Mouse (Mus musculus) urinary bladder, postnatal 10 days (tissue): ENCODE measurements around the gene Fgfr2.

Experiments
- DNase-seq: peaks from one replicate; pipeline ENCODE4 v3.0.0; 2022; ENCODE audit warnings: low spot score

Fgfr2 gene

DNA sequence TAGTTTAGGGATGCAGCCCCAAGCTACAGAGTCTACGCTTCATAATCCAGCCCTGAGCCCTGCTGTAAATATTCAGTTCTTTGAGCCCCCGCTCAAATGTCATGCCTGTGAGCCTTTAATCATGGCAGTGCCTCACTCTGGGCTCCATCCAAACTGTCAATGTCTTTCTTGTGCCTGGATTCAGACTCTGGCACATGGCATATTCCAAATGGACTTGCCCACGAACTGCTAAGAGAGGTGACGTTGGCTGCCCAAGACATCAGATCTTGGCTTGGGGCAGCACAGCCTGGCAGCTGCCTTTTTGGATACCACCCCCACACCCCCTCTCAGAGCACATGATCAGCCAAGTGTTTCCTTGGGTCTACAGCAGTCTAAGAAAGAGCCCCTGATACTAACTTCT is 2902.5 kb downstream of the Fgfr2 start:
- no peak for DNase-seq

DNA sequence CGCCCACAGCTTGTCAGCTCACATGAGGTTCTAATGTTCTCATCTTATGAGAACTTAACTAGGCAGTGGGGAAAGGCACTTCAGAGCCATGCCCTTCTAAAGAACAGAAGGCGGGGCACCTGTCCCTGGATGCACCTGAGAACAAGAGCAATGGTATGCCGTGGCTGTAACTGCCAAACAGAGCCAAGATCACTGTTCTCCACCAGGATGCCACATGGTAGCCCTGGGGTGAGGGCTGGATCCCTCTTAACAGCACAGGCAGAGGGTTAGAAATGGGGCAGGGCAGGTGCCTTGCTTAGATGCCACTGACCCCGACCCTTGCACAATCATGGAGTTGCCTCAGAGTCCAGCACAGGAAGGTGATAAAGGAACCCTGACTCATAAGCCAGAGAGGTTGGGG is 2903.3 kb downstream of the Fgfr2 start:
- DNase-seq: no peak

DNA sequence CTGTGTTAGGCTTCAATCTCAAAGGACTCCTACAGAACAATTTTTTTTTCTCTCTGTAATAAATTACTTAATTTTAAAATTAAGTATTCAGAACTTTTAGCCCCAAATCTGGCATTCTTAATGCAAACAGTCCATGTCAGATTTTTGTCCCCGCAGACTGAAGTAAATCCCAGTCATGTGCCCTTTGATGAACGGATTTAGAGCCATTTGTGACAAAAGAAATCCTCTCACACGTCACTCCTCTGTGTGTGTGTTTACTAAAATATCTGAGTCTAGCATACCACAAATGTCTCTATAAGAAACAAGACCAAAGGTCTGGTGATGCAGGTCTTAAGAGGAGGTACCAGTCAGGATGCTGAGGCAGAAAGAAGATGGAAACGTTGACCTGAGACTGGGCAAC is 2906.9 kb downstream of the Fgfr2 start:
- no peak for DNase-seq

DNA sequence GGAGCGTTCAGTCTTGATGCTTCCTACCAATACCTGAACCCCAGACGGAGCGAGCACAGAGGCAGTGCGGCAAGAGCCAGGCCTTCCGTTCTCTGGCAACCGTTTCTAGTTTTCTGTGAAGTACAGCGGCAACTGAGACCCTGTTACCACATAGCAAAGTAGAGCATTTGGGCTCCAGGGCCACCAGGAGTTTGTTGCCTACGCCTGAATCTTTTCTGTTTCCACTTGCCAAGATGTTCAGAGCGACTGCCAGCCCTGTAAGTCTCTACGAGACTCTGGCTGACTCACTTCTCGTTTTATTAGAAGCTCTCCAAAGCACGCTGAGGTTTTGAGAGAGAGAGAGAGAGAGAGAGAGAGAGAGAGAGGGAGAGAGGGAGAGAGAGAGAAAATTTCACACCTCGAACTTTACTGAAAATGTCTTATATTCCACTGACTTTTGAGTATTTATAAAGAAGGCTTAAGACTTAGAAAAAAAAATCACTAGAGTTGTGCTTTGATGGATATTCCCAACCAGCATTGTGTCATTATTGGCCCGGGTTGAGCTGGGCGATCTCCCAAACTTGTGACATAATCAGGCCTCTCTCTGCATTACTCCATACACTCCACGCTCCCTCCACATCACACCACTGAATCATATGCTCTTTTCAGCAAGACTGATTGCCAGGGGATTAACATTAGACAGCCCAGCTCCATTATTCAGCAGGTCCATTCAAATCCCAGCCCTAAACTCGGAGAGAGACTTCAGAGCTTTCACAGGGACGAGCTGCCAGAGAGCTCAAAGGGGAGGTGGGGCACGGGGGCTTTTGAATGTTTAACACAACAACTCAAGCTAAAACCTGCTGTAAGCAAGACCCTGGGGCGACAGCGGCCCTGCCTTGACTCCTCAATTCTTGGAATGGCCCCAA is 2907.6 kb downstream of the Fgfr2 start:
- no peak for DNase-seq

DNA sequence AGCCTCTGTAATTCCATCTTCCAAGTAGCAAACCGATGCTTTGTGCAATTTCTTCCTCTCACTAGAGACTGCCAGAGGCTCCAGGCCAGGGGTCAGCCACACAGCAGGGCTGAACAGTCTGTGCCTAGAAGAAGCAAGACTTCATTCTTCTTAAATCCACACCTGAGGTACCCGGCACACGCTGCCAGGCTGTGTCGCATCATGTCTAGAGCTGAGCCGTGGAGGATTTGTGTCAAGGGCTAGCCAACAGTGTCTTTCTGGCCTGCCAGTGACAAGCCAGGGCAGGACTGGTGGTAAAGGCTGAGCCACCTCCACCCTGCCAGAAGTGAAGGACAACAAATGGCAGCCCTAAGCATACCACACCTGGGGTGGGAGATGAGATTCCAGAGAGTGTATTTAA is 2910.0 kb downstream of the Fgfr2 start:
- no peak for DNase-seq

DNA sequence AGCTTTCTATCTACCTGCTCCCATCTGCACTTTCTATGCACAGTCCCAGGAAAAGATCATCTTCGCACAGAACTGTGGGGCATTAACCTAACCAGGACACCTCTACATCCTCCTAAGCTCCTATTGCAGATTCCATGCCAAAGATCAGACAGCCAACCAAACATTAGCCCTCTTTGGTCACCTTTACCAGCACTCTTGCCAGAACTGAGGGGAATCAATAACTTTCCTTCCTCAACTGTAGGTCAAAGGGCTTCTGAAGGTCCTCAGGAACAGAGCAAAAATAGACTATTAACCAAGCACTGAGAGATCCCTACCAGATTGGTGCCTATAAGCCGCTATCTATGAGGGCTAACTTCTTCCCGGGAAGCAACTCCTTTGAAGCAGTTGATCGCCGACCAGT is 2911.7 kb downstream of the Fgfr2 start:
- DNase-seq: no peak

DNA sequence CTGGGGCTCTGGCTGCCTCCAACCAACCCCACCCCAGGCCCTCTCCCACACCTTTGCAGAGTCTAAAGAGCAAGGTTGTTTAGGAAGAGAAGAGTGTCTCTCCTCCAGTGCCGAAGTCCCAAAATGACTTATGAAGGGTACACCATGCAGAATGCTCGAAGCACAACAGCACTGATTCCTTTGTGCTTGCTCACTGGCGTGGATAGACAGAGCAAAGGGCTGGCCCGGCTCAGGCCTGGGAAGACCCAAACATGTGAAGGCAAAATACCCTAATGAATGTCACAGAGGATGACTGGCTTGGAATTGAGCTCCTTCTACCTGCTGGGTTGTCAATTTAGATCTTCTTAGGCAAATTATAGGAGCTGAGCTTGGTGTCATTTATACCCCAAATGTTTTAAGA is 2914.5 kb downstream of the Fgfr2 start:
- DNase-seq: no peak

DNA sequence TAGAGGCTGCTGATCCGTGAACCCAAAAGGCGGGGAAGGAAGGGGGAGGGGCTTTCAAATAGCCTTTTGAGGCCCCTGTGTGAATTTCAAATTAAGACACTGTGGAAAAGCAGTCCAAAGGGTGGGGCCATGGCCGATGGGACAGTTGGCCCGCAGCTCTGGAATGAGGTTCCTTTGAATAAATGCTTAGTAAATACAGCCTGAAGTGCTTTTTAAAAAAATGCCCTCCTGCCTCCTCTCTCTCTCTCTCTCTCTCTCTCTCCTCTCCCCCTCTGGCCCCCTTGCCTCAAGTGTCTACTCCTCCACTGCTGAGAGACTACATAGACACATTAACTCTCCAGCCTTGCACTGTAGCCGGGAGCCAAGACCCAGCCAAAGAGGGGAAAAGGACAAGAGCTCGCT is 2917.0 kb downstream of the Fgfr2 start:
- no peak for DNase-seq

DNA sequence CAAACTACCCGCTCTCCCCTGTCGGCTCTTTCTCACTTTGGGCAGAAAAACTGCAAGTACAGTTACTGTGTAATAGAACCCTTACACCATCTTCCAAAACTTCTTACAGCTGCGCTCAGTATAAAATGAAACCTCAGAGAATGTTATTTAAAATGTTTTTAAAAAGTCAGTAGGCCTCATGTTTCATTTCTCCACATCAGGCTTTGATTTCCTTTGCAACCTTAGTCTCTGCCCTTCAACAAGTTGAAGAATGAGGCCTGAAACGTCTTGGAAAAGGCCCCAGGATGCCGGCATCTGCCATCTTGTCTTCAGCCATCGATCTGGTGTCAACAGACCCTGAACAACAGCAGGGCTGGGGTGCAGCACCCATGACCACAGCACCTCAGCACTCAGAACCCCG is 2918.0 kb downstream of the Fgfr2 start:
- DNase-seq: no peak

DNA sequence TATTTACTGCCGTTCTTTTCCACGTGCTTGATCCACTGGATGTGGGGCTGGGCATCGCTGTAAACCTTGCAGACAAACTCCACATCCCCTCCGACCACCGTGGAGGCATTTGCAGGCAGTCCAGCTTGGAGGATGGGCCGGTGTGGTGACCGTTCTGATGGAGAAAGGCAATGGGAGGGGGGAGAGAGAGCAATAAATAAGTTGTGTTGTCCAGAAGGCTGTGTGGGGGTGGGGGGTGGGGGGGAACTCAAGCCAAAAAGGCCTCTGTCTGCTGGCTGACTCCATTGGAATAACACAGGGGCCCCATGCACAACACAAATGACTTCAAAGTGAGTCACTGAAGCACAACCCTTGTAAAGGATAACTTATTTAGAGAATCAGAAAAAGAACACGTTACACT is 2922.1 kb downstream of the Fgfr2 start:
- DNase-seq: no peak

DNA sequence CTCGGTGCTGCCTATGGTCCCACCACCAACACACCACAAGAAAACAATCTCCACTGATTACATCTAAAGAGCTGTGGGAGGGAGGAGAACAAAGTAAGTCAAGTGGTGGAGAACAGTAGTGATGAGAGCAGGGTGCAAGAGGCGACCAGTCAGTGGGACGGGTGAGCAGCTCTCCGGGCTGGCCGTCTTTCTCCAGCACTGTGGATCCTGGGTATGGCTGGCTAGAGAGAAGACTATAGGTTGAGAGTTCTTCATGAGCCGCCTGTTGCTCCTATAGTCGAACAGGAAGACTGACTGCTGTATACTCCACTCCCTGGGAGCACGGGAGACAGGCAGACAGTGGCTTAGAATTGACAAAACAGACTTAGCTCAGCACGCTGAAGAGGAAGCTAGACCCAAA is 2923.2 kb downstream of the Fgfr2 start:
- DNase-seq: no peak

DNA sequence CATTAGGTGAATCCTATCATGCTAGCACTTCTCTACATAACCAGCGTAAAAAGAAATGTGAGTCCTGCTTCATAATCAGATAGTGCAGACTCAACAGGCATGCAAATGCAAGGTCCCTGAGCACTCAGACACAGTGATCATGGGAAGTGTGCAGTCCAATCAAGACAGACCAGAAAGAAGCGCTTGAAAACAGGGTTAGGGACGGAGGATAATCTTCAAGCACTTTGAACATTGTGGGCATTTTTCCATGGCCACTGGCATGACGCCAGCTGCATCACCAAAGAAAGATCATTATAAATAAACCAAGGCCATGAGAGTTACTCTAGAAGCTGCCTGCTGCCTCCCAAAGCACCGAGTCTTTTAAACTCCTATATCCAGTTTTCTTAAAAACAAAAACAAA is 2923.8 kb downstream of the Fgfr2 start:
- no peak for DNase-seq

DNA sequence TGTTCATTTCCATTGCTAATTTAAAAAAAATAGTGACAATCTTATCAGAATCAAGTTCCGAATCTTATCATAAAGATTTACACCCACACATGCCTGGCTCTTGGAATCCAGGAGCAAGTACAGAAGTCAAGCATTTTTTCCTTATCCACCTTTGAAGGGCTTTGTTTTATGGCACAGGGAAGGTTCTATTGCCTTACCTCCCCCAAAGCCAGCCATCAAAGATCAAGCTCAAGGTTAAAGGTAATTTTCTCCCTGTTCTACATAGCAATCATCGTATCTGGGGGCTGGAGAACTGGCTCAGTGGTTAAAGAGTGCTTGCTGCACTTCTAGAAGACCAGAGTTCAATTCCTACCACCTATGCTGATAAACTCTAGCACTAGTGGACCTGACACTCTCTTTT is 2928.1 kb downstream of the Fgfr2 start:
- no peak for DNase-seq

DNA sequence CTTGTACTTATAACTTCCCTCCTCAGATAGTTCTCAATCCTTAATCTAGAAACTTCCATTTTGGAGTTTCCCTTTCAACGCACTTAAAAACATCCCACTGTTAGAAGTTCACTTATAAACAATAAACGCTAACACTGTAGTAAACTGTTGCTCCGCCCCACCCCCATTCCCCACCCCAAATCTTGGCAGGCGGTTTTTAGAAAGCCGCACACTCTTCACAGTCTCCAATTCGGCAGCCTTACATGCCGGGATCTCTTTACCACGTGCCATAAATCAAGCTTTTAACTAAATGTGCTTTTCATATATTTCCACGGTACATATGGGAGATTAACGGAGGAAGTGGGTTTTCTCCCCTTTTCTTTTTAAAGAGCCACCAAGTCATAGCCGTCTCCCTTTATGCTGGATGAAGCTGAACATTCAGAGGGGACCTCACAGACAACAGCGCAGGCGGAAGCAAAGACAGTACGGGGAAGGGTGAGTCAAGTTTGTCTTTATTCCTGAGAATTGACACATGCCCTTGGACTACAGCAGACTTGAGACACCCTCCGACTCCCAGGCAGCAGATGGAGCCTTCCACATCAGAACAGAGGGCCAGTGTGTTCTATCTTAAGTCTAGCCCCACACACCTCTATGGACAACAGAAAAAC is 2932.7 kb downstream of the Fgfr2 start:
- DNase-seq: no peak

DNA sequence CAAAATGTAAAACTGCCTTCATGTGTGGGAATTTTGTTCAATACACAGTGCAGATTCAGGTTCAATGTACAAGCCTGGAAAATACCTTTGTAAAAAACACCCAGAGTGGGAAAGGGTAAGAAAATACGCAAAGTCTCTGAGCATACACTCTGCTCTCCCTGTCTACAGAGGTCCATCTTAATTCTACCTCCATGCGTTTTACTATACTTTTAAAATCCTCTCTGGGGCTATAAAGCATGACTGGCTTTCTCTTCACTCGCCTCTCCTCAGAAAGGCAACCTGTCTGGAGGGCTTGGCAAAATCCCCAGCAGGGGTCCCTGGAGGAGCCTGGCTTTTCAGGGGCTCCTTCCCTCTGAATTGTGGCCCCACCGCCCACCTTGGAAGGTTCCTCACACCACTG is 2933.2 kb downstream of the Fgfr2 start:
- no peak for DNase-seq

DNA sequence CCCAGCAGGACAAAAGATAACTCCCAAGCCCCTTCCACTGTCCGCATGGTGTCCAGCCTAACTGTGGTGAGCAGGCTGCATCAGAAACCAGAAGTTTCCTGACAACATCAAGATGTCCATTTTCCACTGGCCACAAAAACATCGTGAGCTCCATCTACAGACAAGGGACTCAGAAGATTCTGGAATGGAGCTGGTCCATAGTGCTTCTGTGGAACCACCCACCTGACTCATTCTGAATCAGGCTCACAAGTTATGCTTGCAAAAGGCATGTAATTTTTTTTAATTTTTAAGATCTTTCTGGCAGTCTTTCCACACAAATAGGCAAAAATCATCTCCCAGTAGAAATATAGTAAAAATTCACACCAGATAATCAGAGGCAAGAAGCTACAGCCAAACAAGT is 2935.0 kb downstream of the Fgfr2 start:
- no peak for DNase-seq

DNA sequence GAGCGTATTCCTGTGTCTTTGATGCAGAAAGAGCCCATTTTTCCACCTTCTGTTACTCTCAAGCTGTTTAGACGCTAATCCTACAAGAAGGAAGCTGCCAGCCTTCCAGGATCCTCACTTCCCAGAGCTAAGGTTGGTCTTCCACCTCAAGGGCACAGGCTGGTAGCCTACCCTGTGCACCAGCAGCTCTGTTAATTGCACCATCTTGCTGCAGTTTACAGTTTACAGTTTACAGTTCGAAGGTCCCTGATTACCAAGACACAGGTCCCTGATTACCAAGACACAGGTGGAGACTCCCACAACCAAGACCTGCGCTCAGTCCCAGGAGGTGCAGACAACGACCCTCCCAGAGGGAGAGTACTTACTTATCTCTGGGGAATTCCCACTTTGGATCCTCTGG is 2938.3 kb downstream of the Fgfr2 start:
- no peak for DNase-seq

DNA sequence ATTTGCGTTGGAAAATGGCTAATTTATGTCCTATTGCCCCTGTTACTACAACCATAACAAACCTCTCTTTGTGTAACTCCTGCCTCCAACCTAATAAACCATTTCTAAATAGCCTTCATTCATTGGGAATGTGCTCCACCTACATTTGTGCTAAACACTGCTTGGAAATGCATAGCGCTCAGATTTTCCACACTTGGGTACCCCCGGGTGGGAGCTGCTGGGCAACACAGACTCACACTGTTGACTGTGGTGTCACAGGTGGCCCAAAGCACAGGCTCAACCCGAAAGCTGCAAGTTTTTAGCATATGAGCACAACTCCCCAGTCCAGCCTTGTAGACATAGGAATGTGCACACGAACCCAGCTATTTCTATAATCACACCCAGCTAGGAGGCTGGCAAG is 2939.2 kb downstream of the Fgfr2 start:
- no peak for DNase-seq

DNA sequence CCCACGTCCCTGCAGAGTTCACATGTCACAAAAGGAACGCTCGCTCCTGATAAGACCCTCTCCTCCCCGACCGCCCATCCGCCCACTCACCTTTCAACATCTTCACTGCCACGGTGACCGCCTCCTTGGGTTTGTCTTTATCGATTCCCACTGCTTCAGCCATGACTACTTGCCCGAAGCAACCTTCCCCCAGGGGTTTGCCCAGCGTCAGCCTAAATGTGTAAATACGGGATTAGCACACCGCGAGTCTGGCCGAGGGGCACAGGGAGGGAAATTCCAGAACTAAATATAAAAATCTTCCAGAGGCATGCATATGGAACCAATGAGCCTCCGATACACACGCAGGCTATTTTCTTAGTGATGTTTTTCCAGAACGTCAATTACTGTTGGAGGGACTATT is 2940.6 kb downstream of the Fgfr2 start:
- no peak for DNase-seq

DNA sequence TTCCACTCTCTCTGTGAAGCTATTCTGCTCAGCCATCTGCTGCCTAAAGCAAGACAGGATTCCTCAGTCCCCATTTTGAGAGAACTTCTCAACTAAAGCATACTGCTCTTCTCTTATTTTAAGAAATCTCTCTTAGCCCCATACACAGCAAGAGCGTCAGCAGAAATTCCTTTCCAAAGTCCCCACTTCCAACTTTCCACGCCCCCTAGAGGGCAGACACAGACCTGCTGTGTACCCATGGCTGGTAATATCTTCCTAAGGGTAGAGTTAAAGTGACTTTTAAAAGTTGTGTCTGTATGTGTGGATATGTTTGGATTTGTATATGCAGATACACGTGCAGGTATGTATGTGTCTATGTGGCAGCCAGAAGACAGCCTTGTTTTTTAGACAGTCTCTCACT is 2944.2 kb downstream of the Fgfr2 start:
- no peak for DNase-seq

DNA sequence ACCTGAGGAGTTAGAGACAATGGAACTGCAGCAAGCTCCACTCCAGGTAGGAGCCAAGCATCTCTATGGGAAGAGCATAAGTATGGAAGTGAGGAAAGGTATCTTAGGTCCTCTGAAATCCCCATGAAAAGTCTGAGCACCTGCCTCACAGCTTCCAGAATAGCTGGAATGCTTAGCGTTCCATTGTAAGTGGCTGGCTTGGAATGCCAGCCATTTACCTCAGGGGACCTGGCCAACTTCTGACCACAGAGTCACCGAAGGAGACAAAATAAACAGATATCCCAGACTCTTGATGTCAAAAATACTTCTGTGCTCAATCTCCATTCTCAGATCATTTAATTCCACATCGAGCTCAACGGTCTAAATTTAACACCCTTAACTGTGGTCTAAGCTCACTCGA is 2946.1 kb downstream of the Fgfr2 start:
- DNase-seq: no peak

DNA sequence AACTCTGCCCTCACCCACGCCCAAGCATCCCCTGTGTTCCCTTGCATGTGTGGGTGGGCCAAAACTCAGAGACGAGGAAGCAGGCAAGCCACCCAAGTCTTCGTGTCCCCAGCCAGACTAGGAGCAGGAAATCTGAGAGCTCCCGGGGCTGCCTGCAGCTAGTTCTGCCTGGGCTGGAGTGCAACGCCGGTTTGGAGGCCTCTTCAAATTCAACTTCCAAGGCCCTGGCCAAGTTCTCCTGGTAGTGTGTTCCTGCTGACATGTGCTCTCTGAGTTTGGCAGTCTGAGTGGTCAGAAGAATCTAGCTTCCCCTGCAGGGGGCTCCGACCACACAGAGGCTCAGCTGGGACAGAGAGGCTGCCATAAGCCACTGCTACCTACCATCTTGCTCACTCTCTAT is 2948.6 kb downstream of the Fgfr2 start:
- no peak for DNase-seq

DNA sequence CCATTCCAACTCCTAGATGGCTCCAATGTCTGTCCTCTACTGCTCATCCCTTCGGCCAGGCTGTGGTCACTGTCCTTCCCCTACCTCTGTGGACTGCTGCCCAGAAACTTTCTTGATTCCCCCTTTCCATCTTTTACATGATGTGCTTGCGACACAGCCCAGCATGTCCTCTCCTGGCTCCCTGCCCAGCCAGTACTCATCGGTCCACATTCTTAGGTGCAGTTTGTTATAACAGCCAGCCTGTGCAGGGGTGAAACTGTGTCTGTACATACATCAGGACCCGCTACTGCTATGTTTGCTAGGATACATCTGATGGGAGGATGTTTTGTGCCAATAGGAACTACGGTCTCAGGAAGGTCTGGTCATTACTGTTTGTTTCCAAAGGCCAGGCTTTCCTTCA is 2949.2 kb downstream of the Fgfr2 start:
- DNase-seq: no peak

DNA sequence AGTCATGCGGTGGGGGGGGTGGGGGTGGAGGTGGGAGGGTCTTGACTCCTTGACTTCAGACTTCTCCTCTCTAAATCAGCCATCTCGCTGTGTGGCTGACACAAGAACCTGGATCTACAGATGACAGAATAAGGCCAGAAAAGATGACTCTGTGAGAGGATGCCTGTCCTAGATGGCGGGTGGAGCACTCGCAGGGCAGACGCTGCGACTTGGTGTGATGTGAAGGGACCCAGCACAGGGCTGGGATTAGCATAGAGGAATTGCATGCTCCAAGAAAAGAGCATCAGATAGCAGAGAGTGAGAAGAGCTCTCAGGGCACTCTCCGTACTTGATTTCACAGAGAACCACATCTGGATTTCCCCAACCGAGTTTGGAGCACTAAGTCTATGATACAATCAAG is 2953.0 kb downstream of the Fgfr2 start:
- DNase-seq: no peak
